Mouse (Mus musculus): ENCODE data around the gene Fmnl3. TPM values are rescaled to one million over a fixed set of nuclear protein-coding genes. Genes with fewer than 3 reads are reported as not detected.

The Fmnl3 gene
- polyA plus RNA-seq, 1 experiment: 10.2 TPM

DNA sequence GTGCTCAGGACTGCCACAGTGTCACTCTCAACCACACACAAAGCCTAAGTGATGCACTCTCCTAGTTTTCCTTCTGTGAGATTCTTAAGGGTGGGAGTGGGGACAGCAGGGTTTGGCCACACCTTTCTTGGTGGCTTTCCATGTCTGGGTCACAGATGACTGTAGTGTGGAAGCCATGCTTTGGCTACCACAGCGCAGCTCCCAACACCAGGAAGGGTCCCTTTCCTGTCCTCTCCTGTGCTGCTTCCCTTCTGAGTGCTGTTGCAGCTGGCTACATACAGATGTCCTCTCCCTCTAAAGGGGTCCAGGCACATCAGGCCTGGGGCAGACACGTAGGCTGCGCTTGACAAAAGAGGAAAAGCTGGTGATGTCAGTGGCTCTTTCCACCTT, 36.6 kb downstream of the Fmnl3 start:
- Histone ChIP-seq H3K27ac (ENCODE audit: insufficient read depth, low read length) (no peak overlapping the region), H3K4me3 (ENCODE audit: low read depth, low read length) (no peak overlapping the region), H3K36me3 (ENCODE audit: control insufficient read depth, insufficient read depth, low read length, poor library complexity, severe bottlenecking) (no peaks in the 10 kb centered on the region), H3K27me3 (ENCODE audit: control insufficient read depth, insufficient read depth, low read length, poor library complexity, severe bottlenecking) (no peaks in the 10 kb centered on the region), H3K9ac (ENCODE audit: low read depth, poor library complexity, severe bottlenecking) (no peak overlapping the region), H3K9me3 (replicated peaks; ENCODE audit: control insufficient read depth, insufficient read depth, low read length, poor library complexity, severe bottlenecking) (no peaks in the 10 kb centered on the region), H3K4me1 (ENCODE audit: control insufficient read depth, insufficient read depth, low read length) (no peaks in the 10 kb centered on the region)
- TF ChIP-seq EP300 (IDR thresholded peaks at IDR 0.05; ENCODE audit: insufficient read depth, low read depth, low read length) (no peak), CTCF (IDR thresholded peaks at IDR 0.05; ENCODE audit: low read depth, low read length) (no peak), POLR2A (IDR thresholded peaks at IDR 0.05; ENCODE audit: insufficient read depth, low read length) (no peak)

DNA sequence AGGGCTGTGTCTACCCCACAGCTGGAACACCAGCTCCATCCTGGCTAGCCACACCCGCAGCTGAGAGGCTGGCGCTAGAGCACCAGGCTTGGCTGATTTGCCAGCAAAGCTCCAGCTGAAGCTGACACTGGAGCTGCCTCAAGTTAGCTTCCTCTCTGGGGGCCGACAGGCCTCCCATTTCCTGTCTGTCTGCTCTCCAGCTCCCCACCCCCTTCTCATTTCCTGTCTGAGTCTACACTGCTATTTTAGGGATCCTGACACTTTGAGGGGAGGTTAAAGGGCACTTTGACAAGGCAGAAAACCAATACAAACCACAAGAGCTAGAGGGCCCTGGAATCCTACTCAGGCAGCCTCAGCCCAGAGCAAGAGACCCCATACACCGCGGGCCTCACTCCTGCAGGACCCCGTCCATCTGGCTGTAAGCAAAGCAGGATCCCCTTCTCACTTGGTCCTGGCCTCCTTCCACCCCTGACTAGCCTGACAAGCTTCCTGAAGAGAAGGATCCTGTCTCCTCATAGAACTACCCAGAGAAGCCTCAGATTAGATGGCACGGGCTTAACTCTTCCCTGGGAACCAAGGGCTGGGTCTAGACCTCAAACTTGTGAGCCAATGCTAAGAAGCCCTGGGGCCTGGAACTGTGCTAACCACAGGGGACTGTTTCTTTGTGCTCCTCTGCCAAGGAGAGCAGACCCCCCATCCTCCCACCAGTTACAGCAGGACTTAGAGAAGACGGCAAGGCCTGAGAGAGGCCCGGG, 37.2 kb downstream of the Fmnl3 start:
- no peak overlapping the region for H3K9ac ChIP-seq (ENCODE audit: low read depth, poor library complexity, severe bottlenecking)
- H3K4me1 ChIP-seq (ENCODE audit: control insufficient read depth, insufficient read depth, low read length): no peaks in the 10 kb centered on the region
- TF ChIP-seq CTCF (IDR thresholded peaks at IDR 0.05; ENCODE audit: low read depth, low read length) (no peak), POLR2A (IDR thresholded peaks at IDR 0.05; ENCODE audit: insufficient read depth, low read length) (no peak), EP300 (IDR thresholded peaks at IDR 0.05; ENCODE audit: insufficient read depth, low read depth, low read length) (no peak)
- H3K9me3 ChIP-seq (replicated peaks; ENCODE audit: control insufficient read depth, insufficient read depth, low read length, poor library complexity, severe bottlenecking): no peaks in the 10 kb centered on the region
- no peak overlapping the region for H3K4me3 ChIP-seq (ENCODE audit: low read depth, low read length)
- no peaks in the 10 kb centered on the region for H3K27me3 ChIP-seq (ENCODE audit: control insufficient read depth, insufficient read depth, low read length, poor library complexity, severe bottlenecking)
- H3K36me3 ChIP-seq (ENCODE audit: control insufficient read depth, insufficient read depth, low read length, poor library complexity, severe bottlenecking): no peaks in the 10 kb centered on the region
- H3K27ac ChIP-seq (ENCODE audit: insufficient read depth, low read length): no peak overlapping the region

DNA sequence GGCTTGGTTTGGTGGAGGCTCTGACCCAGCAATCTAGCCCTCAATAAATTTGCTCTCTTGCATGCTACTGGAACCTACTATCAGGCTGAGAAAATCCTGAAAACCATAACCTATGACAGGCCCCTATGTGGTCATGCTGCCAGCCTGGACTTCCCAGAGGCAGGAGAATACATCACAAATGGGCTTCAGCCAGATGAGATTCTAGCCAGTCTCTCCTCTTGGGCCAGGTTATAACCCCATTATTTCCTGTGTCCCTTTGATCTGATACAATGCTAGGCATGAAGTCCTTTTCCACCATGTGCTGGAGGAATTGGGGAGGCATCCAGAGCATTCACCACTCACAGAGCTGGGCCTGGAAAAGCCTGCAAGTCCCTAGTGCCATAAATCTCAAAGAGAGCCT, 38.2 kb downstream of the Fmnl3 start:
- Histone ChIP-seq H3K4me1 (ENCODE audit: control insufficient read depth, insufficient read depth, low read length) (no peaks in the 10 kb centered on the region), H3K9me3 (replicated peaks; ENCODE audit: control insufficient read depth, insufficient read depth, low read length, poor library complexity, severe bottlenecking) (no peaks in the 10 kb centered on the region), H3K4me3 (ENCODE audit: low read depth, low read length) (no peak overlapping the region), H3K9ac (ENCODE audit: low read depth, poor library complexity, severe bottlenecking) (no peak overlapping the region), H3K36me3 (ENCODE audit: control insufficient read depth, insufficient read depth, low read length, poor library complexity, severe bottlenecking) (no peaks in the 10 kb centered on the region), H3K27ac (ENCODE audit: insufficient read depth, low read length) (no peak overlapping the region), H3K27me3 (ENCODE audit: control insufficient read depth, insufficient read depth, low read length, poor library complexity, severe bottlenecking) (no peaks in the 10 kb centered on the region)
- no peak for TF ChIP-seq CTCF (IDR thresholded peaks at IDR 0.05; ENCODE audit: low read depth, low read length)
- TF ChIP-seq EP300 (IDR thresholded peaks at IDR 0.05; ENCODE audit: insufficient read depth, low read depth, low read length): no peak
- no peak for TF ChIP-seq POLR2A (IDR thresholded peaks at IDR 0.05; ENCODE audit: insufficient read depth, low read length)

DNA sequence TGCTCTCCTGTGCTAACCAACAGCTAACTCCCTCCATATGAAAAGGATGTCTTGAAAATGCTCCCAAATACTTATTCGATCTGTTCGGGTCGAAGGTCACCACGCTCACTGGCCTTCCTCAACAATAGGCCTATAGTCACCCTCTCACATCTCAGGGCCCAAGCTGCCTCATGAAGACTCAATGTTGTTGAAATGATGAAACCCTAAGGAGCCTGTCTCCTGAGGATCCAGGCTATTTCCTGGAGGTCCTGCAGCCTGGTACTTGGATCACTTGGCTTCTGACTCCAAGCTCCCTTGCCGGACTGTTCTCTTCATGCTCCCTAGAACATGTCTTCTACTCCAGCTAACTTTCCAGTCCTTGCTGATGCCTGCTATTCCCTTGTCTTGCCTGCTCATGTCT, 38.9 kb downstream of the Fmnl3 start:
- Histone ChIP-seq H3K27ac (ENCODE audit: insufficient read depth, low read length) (no peak overlapping the region), H3K9me3 (replicated peaks; ENCODE audit: control insufficient read depth, insufficient read depth, low read length, poor library complexity, severe bottlenecking) (no peaks in the 10 kb centered on the region), H3K9ac (ENCODE audit: low read depth, poor library complexity, severe bottlenecking) (no peak overlapping the region), H3K4me3 (ENCODE audit: low read depth, low read length) (no peak overlapping the region), H3K4me1 (ENCODE audit: control insufficient read depth, insufficient read depth, low read length) (no peaks in the 10 kb centered on the region), H3K36me3 (ENCODE audit: control insufficient read depth, insufficient read depth, low read length, poor library complexity, severe bottlenecking) (no peaks in the 10 kb centered on the region), H3K27me3 (ENCODE audit: control insufficient read depth, insufficient read depth, low read length, poor library complexity, severe bottlenecking) (no peaks in the 10 kb centered on the region)
- TF ChIP-seq POLR2A (IDR thresholded peaks at IDR 0.05; ENCODE audit: insufficient read depth, low read length) (no peak), CTCF (IDR thresholded peaks at IDR 0.05; ENCODE audit: low read depth, low read length) (no peak), EP300 (IDR thresholded peaks at IDR 0.05; ENCODE audit: insufficient read depth, low read depth, low read length) (no peak)

DNA sequence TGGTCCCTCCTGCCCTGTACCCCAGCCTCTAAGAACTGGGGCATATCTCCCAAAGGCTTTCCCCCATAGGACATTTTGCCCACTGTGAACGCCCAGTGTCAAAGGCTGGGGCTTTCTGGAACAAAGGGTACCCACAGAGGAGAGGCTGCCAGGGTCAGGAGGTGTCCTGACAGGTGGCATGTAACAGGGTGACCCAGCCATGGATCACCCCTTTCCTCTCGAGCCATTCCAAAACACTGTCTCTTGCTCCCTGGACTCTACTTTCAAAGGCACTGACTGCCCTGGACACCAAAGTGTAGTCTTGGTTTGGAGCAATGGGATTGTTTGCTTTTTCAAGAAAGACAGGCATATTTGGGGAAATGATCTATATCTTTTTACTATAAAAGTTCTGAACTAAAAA, 40.0 kb downstream of the Fmnl3 start:
- no peak overlapping the region for H3K4me3 ChIP-seq (ENCODE audit: low read depth, low read length)
- TF ChIP-seq EP300 (IDR thresholded peaks at IDR 0.05; ENCODE audit: insufficient read depth, low read depth, low read length) (no peak), CTCF (IDR thresholded peaks at IDR 0.05; ENCODE audit: low read depth, low read length) (no peak), POLR2A (IDR thresholded peaks at IDR 0.05; ENCODE audit: insufficient read depth, low read length) (no peak)
- no peaks in the 10 kb centered on the region for H3K36me3 ChIP-seq (ENCODE audit: control insufficient read depth, insufficient read depth, low read length, poor library complexity, severe bottlenecking)
- H3K27me3 ChIP-seq (ENCODE audit: control insufficient read depth, insufficient read depth, low read length, poor library complexity, severe bottlenecking): no peaks in the 10 kb centered on the region
- H3K27ac ChIP-seq (ENCODE audit: insufficient read depth, low read length): no peak overlapping the region
- H3K4me1 ChIP-seq (ENCODE audit: control insufficient read depth, insufficient read depth, low read length): no peaks in the 10 kb centered on the region
- H3K9me3 ChIP-seq (replicated peaks; ENCODE audit: control insufficient read depth, insufficient read depth, low read length, poor library complexity, severe bottlenecking): no peaks in the 10 kb centered on the region
- no peak overlapping the region for H3K9ac ChIP-seq (ENCODE audit: low read depth, poor library complexity, severe bottlenecking)

DNA sequence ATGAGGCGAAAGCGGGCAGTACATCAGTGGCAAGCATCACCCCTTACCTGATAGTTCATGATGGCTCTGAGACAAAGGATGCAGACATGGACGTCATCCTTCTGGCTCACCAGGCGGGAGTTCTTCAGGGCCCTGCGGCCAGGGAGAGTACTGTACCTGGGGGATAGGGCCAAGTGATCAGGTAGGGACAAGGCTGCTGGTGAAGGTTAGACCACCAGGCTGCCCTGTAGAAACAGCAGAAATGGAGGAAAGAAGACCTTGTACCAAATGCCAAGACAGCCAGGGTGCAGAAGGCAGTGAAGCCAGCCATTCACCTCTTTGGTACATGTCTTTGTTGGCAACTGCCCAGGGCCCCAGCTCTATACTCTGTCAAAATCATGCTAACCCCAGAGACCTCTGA, 42.3 kb downstream of the Fmnl3 start:
- Histone ChIP-seq H3K9ac (ENCODE audit: low read depth, poor library complexity, severe bottlenecking) (no peak overlapping the region), H3K27ac (ENCODE audit: insufficient read depth, low read length) (no peak overlapping the region), H3K4me1 (ENCODE audit: control insufficient read depth, insufficient read depth, low read length) (no peaks in the 10 kb centered on the region), H3K27me3 (ENCODE audit: control insufficient read depth, insufficient read depth, low read length, poor library complexity, severe bottlenecking) (no peaks in the 10 kb centered on the region), H3K36me3 (ENCODE audit: control insufficient read depth, insufficient read depth, low read length, poor library complexity, severe bottlenecking) (no peaks in the 10 kb centered on the region), H3K4me3 (ENCODE audit: low read depth, low read length) (no peak overlapping the region), H3K9me3 (replicated peaks; ENCODE audit: control insufficient read depth, insufficient read depth, low read length, poor library complexity, severe bottlenecking) (no peaks in the 10 kb centered on the region)
- no peak for TF ChIP-seq EP300 (IDR thresholded peaks at IDR 0.05; ENCODE audit: insufficient read depth, low read depth, low read length)

All from ES-Bruce4 (cell line).